Mouse (Mus musculus) liver, embryonic 14 days (tissue): ENCODE results near the gene Hist1h2ag. TPM values are rescaled to one million over a fixed set of nuclear protein-coding genes. Genes with fewer than 3 reads are reported as not detected.

Source experiments
- polyA plus RNA-seq: library from polyadenylated mRNA; depleted of rRNA; stranded (reverse); fragments of >200 nt; gene quantifications from 2 replicates; pipeline ENCODE4 v1.2.3, GENCODE M21; 2012; rRNA removed

Hist1h2ag gene
- polyA plus RNA-seq, result 30.4 and 32.0 TPM in 2 replicates

GRCm38 (mm10) chr13:22042568-22043502 is at the start of gene Hist1h2ag, which contains the start of gene Hist1h2bj:
Gene Hist1h2ag (minus strand): TSS chr13:22042944.
Gene Hist1h2bj (plus strand): TSS chr13:22043214.

DNA sequence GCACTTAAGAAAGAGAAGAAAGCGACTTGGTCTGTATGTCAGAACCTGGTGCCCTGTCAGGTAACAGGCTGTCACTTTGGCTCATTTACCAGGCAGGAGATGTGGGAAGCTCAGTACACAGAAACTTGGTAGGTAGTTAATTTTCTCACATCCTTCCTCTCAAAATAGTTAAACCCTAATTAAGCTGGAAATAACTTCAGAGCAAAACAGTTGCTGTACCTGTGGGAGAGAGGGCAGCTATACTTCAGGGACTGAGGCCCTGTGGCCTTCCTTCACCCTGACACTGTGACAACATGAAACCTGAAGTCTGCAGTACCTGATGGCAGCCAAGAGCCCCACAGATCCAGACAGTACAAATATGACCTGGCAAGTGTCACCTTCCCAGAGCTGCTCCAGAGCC is 41.4 kb upstream of the Hist1h2ag start, which contains the start of gene Vmn1r188:
Gene Vmn1r188, plus strand, starts transcription at position 301 of the 400 bp plus-strand sequence.

DNA sequence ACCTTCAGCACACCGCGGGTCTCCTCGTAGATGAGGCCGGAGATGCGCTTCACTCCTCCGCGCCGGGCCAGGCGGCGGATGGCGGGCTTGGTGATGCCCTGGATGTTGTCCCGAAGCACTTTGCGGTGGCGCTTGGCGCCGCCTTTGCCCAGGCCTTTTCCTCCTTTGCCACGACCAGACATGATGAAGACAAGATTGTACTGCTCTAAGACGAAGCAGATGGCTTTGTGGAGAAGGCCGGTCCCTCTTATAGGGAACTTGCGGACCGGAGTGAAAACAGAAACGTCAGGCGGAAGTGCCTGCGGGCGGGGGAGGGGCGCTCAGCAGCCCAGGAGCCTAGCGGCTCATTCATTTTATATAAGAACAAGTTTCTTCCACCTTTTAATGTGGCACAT is 1.6 kb downstream of the Hist1h2ag start, which contains the start of gene Hist1h4i:
Gene Hist1h4i, minus strand, starts transcription at position 221 of the 395 bp plus-strand sequence.

DNA sequence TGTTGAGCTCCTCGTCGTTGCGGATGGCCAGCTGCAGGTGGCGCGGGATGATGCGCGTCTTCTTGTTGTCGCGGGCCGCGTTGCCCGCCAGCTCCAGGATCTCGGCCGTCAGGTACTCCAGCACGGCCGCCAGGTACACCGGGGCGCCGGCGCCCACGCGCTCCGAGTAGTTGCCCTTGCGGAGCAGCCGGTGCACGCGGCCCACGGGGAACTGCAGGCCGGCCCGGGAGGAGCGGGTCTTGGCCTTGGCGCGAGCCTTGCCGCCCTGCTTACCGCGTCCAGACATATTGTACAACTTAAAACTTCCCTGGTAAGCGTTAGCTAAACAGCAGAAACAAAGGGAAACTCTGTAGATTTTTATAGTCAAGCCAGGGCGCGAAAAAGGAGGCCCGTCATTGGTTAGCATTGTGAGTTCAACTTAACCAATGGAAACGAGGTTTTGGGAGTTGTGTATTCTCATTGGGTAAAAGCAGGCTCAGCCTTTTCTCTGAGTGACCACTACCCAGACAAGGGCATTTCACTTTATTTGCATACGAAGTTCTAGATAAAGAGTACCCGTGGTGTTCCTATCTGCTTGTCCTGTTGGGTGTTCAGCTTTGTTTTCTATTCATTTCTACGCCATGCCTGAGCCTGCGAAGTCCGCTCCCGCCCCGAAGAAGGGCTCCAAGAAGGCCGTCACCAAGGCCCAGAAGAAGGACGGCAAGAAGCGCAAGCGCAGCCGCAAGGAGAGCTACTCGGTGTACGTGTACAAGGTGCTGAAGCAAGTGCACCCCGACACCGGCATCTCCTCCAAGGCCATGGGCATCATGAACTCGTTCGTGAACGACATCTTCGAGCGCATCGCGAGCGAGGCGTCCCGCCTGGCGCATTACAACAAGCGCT is 7.2 kb downstream of the Hist1h2ag start, which contains the start of the genes Hist1h2ah and Hist1h2bk:
Gene Hist1h2ah, minus strand, starts transcription at position 302 of the 882 bp plus-strand sequence.
Gene Hist1h2bk, plus strand, starts transcription at position 604 of the 882 bp plus-strand sequence.

GRCm38 (mm10) chr13:22009642-22010041 is 33.1 kb downstream of the Hist1h2ag start, which contains the start of gene Prss16:
Gene Prss16 (minus strand): TSS chr13:22009742.

Other genes starting within 250 kb of the Hist1h2ag start
- gene Hist1h2bq, start 232.7 kb downstream of the Hist1h2ag start, polyA plus RNA-seq, result 10.6 and 13.5 TPM in 2 replicates
- gene Hist1h2ao, start 232.5 kb downstream of the Hist1h2ag start, polyA plus RNA-seq, result 0.12 and 0.19 TPM in 2 replicates
- not detected in 2 replicates for gene Hist1h4m, start 231.2 kb downstream of the Hist1h2ag start, polyA plus RNA-seq
- 44.5 and 54.6 TPM in 2 replicates for gene Hist1h4n, start 210.7 kb downstream of the Hist1h2ag start, polyA plus RNA-seq
- gene Hist1h2ap, start 209.4 kb downstream of the Hist1h2ag start, polyA plus RNA-seq, result 78.6 and 88.4 TPM in 2 replicates
- gene Hist1h2br, start 209.2 kb downstream of the Hist1h2ag start, polyA plus RNA-seq, result 5.4 and 8.3 TPM in 2 replicates
- gene Zfp184, start 97.8 kb downstream of the Hist1h2ag start, polyA plus RNA-seq, result 0.38 and 0.40 TPM in 2 replicates
- not detected in 2 replicates for gene Pom121l2, start 61.8 kb downstream of the Hist1h2ag start, polyA plus RNA-seq
- gene Prss16, start 33.2 kb downstream of the Hist1h2ag start, polyA plus RNA-seq, result 0.35 and 0.44 TPM in 2 replicates
- gene Hist1h2ah, start 7.4 kb downstream of the Hist1h2ag start, polyA plus RNA-seq, result 4.6 and 8.3 TPM in 2 replicates
- gene Hist1h2bk, start 7.1 kb downstream of the Hist1h2ag start, polyA plus RNA-seq, result 16.6 and 17.0 TPM in 2 replicates
- 88.8 and 92.7 TPM in 2 replicates for gene Hist1h4i, start 1.6 kb downstream of the Hist1h2ag start, polyA plus RNA-seq
- gene Hist1h2bj, start 270 bp upstream of the Hist1h2ag start, polyA plus RNA-seq, result 23.7 and 28.8 TPM in 2 replicates
- not detected in 2 replicates for gene Vmn1r188, start 41.5 kb upstream of the Hist1h2ag start, polyA plus RNA-seq
- not detected in 2 replicates for gene Vmn1r189, start 62.9 kb upstream of the Hist1h2ag start, polyA plus RNA-seq
- gene Vmn1r191, start 141.0 kb upstream of the Hist1h2ag start, polyA plus RNA-seq, result not detected in 2 replicates
- gene Vmn1r192, start 148.2 kb upstream of the Hist1h2ag start, polyA plus RNA-seq, result not detected in 2 replicates
- not detected in 2 replicates for gene Vmn1r193, start 180.2 kb upstream of the Hist1h2ag start, polyA plus RNA-seq
- gene Vmn1r194, start 201.3 kb upstream of the Hist1h2ag start, polyA plus RNA-seq, result not detected in 2 replicates
- gene Vmn1r195, start 227.6 kb upstream of the Hist1h2ag start, polyA plus RNA-seq, result not detected in 2 replicates
- not detected in 2 replicates for gene Vmn1r196, start 247.0 kb upstream of the Hist1h2ag start, polyA plus RNA-seq